Mouse (Mus musculus) CD4-positive helper T cell, adult 2 months (primary cell): Measurements from ENCODE around the gene Bri3.

Source experiments
- DNase-seq: peaks from one replicate; pipeline ENCODE4 v3.0.0-alpha.2; 2012; ENCODE audit warnings: low read depth, missing footprints, low spot score

The Bri3 gene

GRCm38 (mm10) chr5:144418456-144418855, 174.2 kb downstream of the Bri3 start:
- DNase-seq, result no peak

- no peak for DNase-seq
Measured at GRCm38 (mm10) chr5:144420001-144420400, 175.8 kb downstream of the Bri3 start.

- no peak for DNase-seq
Measured at GRCm38 (mm10) chr5:144426697-144427096, 182.5 kb downstream of the Bri3 start.

DNA sequence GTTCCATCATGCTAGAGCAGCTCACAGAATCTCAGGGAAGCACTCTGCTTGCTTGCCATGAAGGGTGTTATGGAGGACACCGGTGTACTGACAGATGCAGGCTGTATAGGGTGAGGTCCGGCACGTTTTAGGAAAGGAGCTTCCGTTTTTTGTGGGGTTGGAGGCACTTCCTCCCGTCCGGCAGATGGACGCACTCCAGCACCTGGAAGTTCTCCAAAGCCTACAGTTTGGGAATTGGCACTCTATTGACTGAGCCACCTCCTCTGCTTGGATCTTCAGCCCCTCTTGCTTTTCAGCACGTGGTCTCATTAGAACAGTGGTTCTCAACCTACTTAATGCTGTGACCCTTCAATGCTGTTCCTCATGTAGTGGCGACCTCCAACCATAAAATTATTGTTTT, 183.6 kb downstream of the Bri3 start:
- DNase-seq, result no peak

DNA sequence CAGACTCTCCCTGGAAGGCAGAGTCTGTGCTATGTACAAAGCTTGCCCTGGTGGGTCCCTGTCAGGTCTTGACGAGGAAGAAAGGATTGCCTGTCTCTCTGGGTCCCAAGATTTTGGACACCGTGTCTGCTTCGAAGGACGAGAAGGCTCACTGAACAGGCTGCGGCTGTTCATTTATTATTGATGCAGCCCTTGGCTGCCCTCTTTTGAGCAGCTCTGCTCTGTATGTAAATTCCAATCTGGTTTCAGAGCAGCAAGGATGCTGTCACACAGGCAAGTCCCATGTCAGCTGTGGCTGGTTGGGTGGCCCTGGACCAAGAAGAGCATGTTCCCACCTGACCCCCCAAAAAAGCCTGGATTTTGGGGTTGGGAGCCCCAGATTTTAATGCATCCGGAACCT, 187.2 kb downstream of the Bri3 start:
- no peak for DNase-seq

GRCm38 (mm10) chr5:144439286-144440040, 195.2 kb downstream of the Bri3 start:
- no peak for DNase-seq

DNA sequence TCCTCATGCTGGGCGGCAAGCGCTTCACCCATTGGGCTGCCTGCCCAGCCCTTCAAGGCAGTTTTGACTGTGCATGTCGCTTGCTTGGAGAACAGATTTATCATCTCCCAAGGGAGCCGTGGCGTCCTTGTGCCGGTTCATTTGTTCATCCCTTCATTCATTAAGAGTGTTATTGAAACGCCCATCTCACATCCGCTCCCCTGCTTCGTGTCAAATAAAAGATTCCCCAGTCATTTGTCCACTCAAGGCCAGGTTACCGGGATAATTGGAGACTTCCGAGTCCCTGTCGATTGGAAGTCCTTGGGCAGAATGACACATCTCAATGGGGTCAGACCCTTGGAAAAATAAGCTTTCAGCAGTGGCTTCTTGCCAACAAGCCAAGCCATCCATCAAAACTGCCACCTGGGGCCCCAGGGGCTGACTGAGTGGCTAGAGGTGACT, 197.6 kb downstream of the Bri3 start:
- no peak for DNase-seq

- DNase-seq, result no peak
Measured at GRCm38 (mm10) chr5:144446475-144447225, 202.4 kb downstream of the Bri3 start.

- no peak for DNase-seq
Measured at GRCm38 (mm10) chr5:144447226-144447616, 203.0 kb downstream of the Bri3 start.

GRCm38 (mm10) chr5:144447975-144448374, 203.7 kb downstream of the Bri3 start:
- no peak for DNase-seq

- DNase-seq, result no peak
Measured at GRCm38 (mm10) chr5:144452776-144453455, 208.7 kb downstream of the Bri3 start.

DNA sequence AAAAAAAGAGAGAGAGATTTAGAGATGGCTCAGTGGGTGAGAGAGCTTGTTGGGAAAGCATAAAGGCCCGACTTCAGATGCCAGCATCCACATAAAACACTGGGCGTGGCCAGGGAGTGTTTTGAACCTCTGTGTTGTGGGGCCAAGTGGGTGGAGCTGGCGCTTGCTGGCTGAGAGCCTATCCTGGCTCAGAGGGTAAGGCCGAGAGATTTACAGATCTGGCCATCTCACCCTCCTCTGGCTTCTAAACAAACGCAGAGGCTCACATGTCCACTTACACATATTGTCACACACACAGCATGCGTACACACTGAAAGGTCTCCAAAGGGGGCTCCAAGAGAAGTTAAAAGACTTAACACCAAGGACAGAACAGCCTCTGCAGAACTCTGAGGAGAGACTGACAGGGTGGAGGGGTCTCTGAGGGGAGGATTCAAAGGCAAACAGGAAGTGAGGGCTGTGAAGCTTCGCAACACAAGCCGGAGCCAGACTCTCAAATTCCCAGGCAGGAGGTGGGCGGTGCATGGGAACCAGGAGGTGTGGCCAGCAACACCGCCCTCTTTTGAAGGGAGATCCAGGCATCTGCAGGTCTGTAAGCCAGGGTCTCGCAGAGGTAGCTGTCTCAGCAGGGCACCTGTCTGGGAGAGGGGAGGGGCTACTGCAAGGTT, 213.5 kb downstream of the Bri3 start:
- DNase-seq, result no peak

- DNase-seq, result no peak
Measured at GRCm38 (mm10) chr5:144466987-144467386, 222.8 kb downstream of the Bri3 start.

- no peak for DNase-seq
Measured at GRCm38 (mm10) chr5:144473056-144473455, 228.8 kb downstream of the Bri3 start.

GRCm38 (mm10) chr5:144479677-144480171, 235.5 kb downstream of the Bri3 start:
- DNase-seq, result no peak

DNA sequence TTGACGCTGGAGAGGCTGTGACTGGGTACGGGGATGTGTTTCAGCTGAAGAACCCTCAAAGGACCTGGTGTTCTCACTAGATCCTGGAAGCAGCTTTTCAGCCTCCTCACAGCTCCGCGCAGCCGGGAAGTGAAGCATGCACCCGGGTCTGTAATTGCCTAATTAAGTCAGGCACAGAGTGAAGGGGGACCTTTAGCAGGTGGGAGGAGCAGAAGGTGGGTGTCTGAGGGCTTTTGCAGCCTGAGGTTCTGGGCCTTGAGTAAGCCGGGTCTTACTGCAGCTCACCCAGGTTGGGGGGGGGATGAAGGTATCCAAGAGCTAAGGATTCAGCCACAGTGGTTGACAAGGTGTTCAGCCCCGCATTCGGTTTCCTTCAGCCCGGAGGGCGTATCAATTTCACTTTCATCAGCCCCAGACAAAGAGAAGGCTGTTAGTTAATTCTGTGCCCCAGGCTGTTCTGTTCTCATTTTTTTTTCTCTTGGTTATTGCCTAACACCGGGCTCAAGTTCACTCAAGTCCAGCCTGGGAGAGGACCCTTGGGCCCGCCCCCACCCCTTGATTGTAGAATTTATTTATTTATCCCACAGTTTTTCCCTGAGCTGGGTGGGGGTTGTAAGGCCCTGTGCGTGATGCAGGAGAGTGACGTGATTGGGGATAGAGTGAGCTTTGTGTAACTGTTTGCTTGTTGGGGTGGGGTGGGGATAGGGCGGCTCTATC, 239.6 kb downstream of the Bri3 start:
- DNase-seq, result no peak

GRCm38 (mm10) chr5:144491308-144491707, 247.1 kb downstream of the Bri3 start:
- no peak for DNase-seq
